Mouse (Mus musculus): ENCODE measurements at regions not wholly inside any gene's neighbourhood (a gene's known extent, or its start where the extent isn't known, plus 50 kb on each side); places are given as distances from the start of the nearest gene placed in this dataset.

DNA sequence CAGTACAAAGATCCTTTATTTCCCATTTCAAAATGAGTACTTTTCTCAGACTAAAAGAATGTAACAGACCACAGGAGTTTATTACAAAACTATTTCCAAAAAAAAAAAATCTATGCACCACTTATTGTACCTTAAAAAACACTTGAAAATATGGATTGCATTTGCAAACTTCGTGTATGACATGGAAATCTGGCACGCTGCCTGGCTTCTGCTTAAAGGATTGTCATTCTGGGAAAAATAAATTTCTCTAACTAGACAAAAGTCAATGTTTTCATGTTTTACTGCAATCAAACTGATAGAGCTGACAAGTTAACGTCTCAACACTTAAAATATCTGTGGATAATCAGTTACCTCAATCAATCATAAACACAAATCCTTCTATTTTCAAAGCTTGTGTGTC lies 205.5 kb upstream of the Nr2f1 start:
- CTCF ChIA-PET = no interaction called here

DNA sequence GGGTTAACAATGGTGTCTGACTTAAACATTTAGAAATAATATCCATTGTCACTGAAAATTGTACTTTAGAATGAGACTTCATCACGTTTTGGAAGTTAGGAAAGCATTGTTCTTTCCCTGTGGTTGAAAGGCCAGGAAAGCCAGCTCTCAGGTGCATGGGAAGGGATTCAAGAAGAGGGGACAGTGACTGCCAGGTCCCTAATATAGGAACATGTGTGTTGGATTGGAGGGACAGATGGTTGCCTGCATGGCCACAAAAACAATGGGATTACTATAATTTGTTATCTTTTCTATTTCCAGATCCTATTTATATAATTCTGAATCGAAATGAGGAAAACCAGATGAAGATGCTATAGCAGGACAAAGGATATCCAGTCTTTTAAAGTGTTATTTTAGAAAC lies 184.2 kb upstream of the Nr2f1 start:
- CTCF ChIA-PET = no interaction called here

DNA sequence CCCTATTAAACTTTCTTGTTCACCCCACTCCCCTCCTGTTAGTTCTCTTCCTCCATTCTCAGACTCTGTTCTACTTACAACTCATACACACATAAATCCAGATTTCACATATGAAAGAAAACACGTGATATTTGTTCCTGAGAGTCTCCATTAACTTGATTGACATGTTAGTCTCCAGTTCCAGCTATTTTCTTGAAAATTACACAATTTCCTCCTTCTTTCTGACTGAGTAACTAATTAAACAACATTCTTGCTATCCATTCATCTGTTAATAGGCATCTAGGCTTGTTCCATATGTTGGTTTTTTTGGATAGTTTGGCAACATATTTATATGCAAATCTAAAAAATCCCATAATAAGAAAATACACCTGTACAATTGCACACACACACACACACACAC lies 161.7 kb upstream of the Nr2f1 start:
- CTCF ChIA-PET = interaction anchor here (0.7 kb wide), 1 partner anchor 25 kb away, joined by 14 read pairs; no protein-coding TSS in a partner anchor

DNA sequence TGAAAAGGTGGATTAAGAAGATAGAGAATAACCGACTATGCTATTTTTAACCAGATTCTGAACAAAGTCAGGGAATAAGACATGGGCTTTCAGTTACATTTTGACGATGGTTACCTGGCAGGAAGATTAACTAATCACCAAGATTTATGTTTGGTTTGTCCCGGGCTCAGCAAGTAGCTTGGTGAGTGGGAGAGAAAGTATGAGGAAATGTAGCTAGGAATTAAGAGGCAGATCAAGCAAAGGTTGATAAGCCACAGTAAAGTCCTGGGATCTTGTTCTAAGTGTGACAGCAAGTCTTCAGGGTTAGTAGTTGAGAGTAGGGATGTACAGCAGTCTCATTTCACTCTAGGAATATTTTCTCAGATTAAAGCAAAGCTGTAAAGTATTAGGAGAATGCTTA lies 149.3 kb upstream of the Nr2f1 start:
- CTCF ChIA-PET = no interaction called here

DNA sequence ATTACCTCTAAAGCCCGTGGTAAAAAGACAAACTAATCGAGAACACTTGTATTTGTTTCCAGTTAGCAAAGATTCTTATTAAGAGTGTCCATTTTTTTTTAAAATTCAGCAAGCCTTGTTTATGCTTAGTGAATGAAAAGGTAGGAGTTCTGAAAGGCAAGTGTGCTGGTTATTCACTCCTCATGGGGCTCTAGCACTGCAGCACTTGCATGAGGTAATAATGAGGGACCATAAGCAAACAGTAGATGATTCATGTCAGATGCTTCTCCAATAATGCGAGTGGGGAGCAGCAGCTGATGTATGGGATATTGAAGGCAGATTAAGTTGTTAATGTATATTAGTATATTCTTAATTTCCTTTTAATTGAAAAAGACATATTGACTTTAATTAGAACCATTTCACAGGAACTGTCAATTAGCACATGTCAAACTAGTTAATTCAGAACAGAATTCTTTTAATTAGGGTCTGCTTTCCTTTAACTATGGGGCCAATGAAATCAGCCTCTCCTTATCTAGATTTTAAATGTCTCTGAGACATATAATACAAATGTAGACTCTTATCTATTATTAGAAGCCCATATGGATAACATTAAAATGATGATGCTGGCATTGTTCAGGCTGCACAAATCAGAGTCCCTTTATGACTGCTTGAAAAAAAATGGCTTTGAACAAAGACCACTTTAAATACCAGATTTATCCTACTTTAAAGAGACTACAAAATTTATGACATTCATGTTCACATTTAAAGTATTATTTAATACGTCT lies 125.1 kb upstream of the Nr2f1 start:
- CTCF ChIA-PET = no interaction called here

DNA sequence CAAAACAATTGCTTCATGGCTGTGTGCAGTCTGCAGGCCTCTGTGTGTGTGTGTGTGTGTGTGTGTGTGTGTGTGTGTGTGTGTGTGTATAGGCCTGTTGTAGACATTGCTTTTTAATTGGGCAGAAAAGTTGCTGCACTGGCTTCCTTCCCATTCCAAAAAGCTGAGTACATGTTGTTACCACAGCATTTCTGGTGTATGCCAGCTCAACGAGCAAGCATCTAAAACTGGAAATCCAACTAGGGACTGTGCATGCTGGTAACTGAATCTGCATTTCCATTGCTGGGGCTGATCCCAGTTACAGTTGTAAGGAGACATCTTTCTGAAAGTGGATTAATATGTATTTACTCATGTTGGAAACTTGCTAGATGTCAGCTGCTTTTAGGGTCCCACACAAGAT lies 123.6 kb upstream of the Nr2f1 start:
- CTCF ChIA-PET = no interaction called here

DNA sequence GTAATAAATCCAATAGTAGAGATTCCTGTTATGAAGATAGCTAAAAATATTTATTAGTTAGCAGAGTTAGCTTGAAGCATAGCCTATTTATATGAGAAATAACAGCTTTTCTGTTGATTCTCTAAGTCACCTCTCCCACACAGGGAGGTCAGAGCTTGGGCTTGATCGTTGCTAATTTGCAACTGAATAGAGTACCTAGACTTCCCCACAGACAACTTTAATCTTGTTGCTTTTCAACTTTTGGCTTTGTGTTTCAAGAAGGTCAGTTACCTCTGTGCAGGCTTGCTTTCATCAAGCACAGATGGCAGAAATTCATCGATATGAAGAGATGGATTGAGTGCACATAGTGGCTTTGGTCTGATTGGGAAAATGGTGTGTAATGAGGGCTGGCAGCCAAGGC lies 118.9 kb upstream of the Nr2f1 start:
- CTCF ChIA-PET = no interaction called here

DNA sequence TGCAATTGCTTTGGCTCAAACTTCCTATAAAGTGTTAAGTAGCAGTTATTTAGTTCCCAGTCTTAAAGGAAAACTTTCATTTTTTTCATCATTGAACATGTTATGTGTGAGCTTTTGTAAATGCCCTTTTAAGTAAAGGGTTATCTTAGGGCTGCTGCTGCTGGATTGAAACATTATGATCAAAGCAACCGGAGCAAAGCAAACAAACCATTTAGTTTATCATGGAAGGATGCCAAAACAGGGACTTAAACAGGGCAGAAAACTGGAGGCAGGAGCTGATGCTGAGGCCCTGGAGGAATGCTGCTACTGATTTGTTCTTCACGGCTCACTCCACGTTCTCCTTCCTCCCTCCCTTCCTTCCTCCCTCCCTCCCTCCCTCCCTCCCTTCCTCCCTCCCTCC lies 111.3 kb upstream of the Nr2f1 start:
- CTCF ChIA-PET = no interaction called here
